Mouse (Mus musculus) kidney, embryonic 16.5 days (tissue): ENCODE results near the gene Zfyve27. TPM values are rescaled to one million over a fixed set of nuclear protein-coding genes. Genes with fewer than 3 reads are reported as not detected.

Experiments used
- ATAC-seq: fragments of 200-750 bp; cut with Nextera tagmentation; 2 replicates; pipeline ENCODE4 v1.8.0; 2017; ENCODE audit warnings: moderate TSS enrichment; ENCODE audit not compliant: low FRiP score, low TSS enrichment
- H3K27ac ChIP-seq: fragments of 300-500 bp; sonication (generic); 2 replicates; pipeline ENCODE4 v1.5.1; 2014; ENCODE audit warnings: low read length
- H3K27me3 ChIP-seq: fragments of 300-500 bp; sonication (generic); 2 replicates; pipeline ENCODE4 v1.6.1; 2014; ENCODE audit warnings: low read length, control low read depth, mixed read lengths; ENCODE audit not compliant: insufficient read depth
- H3K36me3 ChIP-seq: fragments of 300-500 bp; sonication (generic); 2 replicates; pipeline ENCODE4 v1.6.1; 2014; ENCODE audit warnings: low read length, control low read depth, mixed read lengths; ENCODE audit not compliant: insufficient read depth
- H3K4me1 ChIP-seq: fragments of 300-500 bp; sonication (generic); 2 replicates; pipeline ENCODE4 v1.6.1; 2014; ENCODE audit warnings: low read length, control low read depth, mixed read lengths; ENCODE audit not compliant: insufficient read depth
- H3K4me2 ChIP-seq: fragments of 300-500 bp; sonication (generic); replicated peaks from 2 replicates; pipeline ENCODE4 v1.6.1; 2014; ENCODE audit warnings: low read depth, low read length
- H3K4me3 ChIP-seq: fragments of 300-500 bp; sonication (generic); 2 replicates; pipeline ENCODE4 v1.5.1; 2014; ENCODE audit warnings: mild to moderate bottlenecking, low read length
- H3K9ac ChIP-seq: fragments of 300-500 bp; sonication (generic); replicated peaks from 2 replicates; pipeline ENCODE4 v1.6.1; 2014; ENCODE audit warnings: low read length
- H3K9me3 ChIP-seq: fragments of 300-500 bp; sonication (generic); 2 replicates; pipeline ENCODE4 v1.6.1; 2016; ENCODE audit warnings: low read length, control low read depth
- WGBS: fragments of 180-500 bp; shearing (Covaris S2); extraction: QIAGEN DNeasy Blood & Tissue Kit; methylation state at CpG from one replicate; pipeline ENCODE4 v1.1.7; 2014; 5-methylcytosine and 5-hydroxymethylcytosine counted together
- polyA plus RNA-seq: library from polyadenylated mRNA; unstranded; fragments of >200 nt; fragmentation: Nextera tagmentation; extraction: Ambion mirVana; gene quantifications from 2 replicates; pipeline ENCODE4 v1.2.1, GENCODE M21; 2015

The Zfyve27 gene
- 33.2 and 35.1 TPM in 2 replicates for polyA plus RNA-seq

- no peak for ATAC-seq
- H3K4me1 ChIP-seq = peaks cover 13% of the 10 kb centered on the region; the same call in 1 of the 2 replicates
- H3K4me3 ChIP-seq = no peak within 1 kb of the TSS
- H3K27ac ChIP-seq = no peak within 1 kb of the TSS
- no peak within 1 kb of the TSS; the same call in 1 of the 2 replicates for H3K4me2 ChIP-seq
- no peak within 1 kb of the TSS for H3K9ac ChIP-seq
- 32% methylated on average over 5 of the region's 5 CpGs for WGBS
- no peaks in the 10 kb centered on the region for H3K36me3 ChIP-seq
- H3K9me3 ChIP-seq = no peaks in the 10 kb centered on the region
- H3K27me3 ChIP-seq = peaks cover 7% of the 10 kb centered on the region; the same call in 1 of the 2 replicates
Observed at GRCm38 (mm10) chr19:42163764-42164163, at the start of gene Zfyve27. Gene Zfyve27 (plus strand): TSS chr19:42163951.

GRCm38 (mm10) chr19:42115783-42116335 lies 47.9 kb upstream of the Zfyve27 start:
- no peak for ATAC-seq
- Histone ChIP-seq H3K4me2 (no peak overlapping the region), H3K9me3 (no peaks in the 10 kb centered on the region), H3K36me3 (peaks cover 50% of the 10 kb centered on the region), H3K27me3 (no peaks in the 10 kb centered on the region), H3K4me1 (no peaks in the 10 kb centered on the region), H3K27ac (no peak overlapping the region), H3K4me3 (no peak overlapping the region), H3K9ac (no peak overlapping the region)
- WGBS = 83% methylated on average over 4 of the region's 4 CpGs

- WGBS = 91% methylated on average over 9 of the region's 9 CpGs
Observed at GRCm38 (mm10) chr19:42118142-42118541, 45.6 kb upstream of the Zfyve27 start.

GRCm38 (mm10) chr19:42118596-42118995 lies 45.2 kb upstream of the Zfyve27 start:
- WGBS = 57% methylated on average over 5 of the region's 5 CpGs
- Histone ChIP-seq H3K27me3 (no peaks in the 10 kb centered on the region), H3K4me2 (no peak overlapping the region), H3K4me3 (no peak overlapping the region), H3K9ac (no peak overlapping the region), H3K4me1 (no peaks in the 10 kb centered on the region), H3K27ac (no peak overlapping the region), H3K36me3 (peaks cover 61% of the 10 kb centered on the region), H3K9me3 (no peaks in the 10 kb centered on the region)
- no peak for ATAC-seq

More at GRCm38 (mm10) chr19:42118142-42118541, 45.6 kb upstream of the Zfyve27 start:
- no peaks in the 10 kb centered on the region for H3K9me3 ChIP-seq
- no peak overlapping the region for H3K4me3 ChIP-seq
- no peak for ATAC-seq
- no peak overlapping the region for H3K27ac ChIP-seq
- no peaks in the 10 kb centered on the region for H3K4me1 ChIP-seq
- no peaks in the 10 kb centered on the region for H3K27me3 ChIP-seq
- no peak overlapping the region for H3K4me2 ChIP-seq
- peaks cover 58% of the 10 kb centered on the region for H3K36me3 ChIP-seq
- H3K9ac ChIP-seq = no peak overlapping the region

- ATAC-seq = no peak
- Histone ChIP-seq H3K9me3 (no peaks in the 10 kb centered on the region), H3K36me3 (peaks cover 60% of the 10 kb centered on the region), H3K4me2 (no peak overlapping the region), H3K4me1 (no peaks in the 10 kb centered on the region), H3K9ac (no peak overlapping the region), H3K27me3 (no peaks in the 10 kb centered on the region), H3K27ac (no peak overlapping the region), H3K4me3 (no peak overlapping the region)
- 91% methylated on average over 8 of the region's 8 CpGs for WGBS
Observed at GRCm38 (mm10) chr19:42120451-42120850, 43.3 kb upstream of the Zfyve27 start.

GRCm38 (mm10) chr19:42124684-42125083 lies 39.1 kb upstream of the Zfyve27 start:
- Histone ChIP-seq H3K9me3 (no peaks in the 10 kb centered on the region), H3K4me3 (no peak overlapping the region), H3K27me3 (no peaks in the 10 kb centered on the region), H3K36me3 (peaks cover 33% of the 10 kb centered on the region), H3K9ac (no peak overlapping the region), H3K4me1 (peaks cover 13% of the 10 kb centered on the region), H3K4me2 (no peak overlapping the region), H3K27ac (no peak overlapping the region)
- ATAC-seq = no peak
- 90% methylated on average over 13 of the region's 13 CpGs for WGBS

- no peak for ATAC-seq
- WGBS = 88% methylated on average over 11 of the region's 11 CpGs
- peaks cover 15% of the 10 kb centered on the region for H3K4me1 ChIP-seq
- H3K27me3 ChIP-seq = no peaks in the 10 kb centered on the region
- no peak overlapping the region for H3K4me3 ChIP-seq
- H3K27ac ChIP-seq = no peak overlapping the region
- no peak overlapping the region for H3K4me2 ChIP-seq
- no peaks in the 10 kb centered on the region for H3K9me3 ChIP-seq
- H3K36me3 ChIP-seq = peaks cover 25% of the 10 kb centered on the region
- H3K9ac ChIP-seq = no peak overlapping the region
Observed at GRCm38 (mm10) chr19:42125501-42126218, 38.1 kb upstream of the Zfyve27 start.

GRCm38 (mm10) chr19:42126219-42126605 lies 37.5 kb upstream of the Zfyve27 start:
- H3K9me3 ChIP-seq = no peaks in the 10 kb centered on the region
- peaks cover 17% of the 10 kb centered on the region for H3K4me1 ChIP-seq
- peaks cover 19% of the 10 kb centered on the region for H3K36me3 ChIP-seq
- H3K4me3 ChIP-seq = no peak overlapping the region
- no peak overlapping the region for H3K9ac ChIP-seq
- WGBS = 91% methylated on average over 6 of the region's 6 CpGs
- no peak for ATAC-seq
- no peaks in the 10 kb centered on the region for H3K27me3 ChIP-seq
- H3K27ac ChIP-seq = no peak overlapping the region
- no peak overlapping the region for H3K4me2 ChIP-seq

GRCm38 (mm10) chr19:42127024-42127423 lies 36.7 kb upstream of the Zfyve27 start:
- no peaks in the 10 kb centered on the region for H3K27me3 ChIP-seq
- peaks cover 17% of the 10 kb centered on the region for H3K4me1 ChIP-seq
- no peak overlapping the region for H3K4me2 ChIP-seq
- H3K9me3 ChIP-seq = no peaks in the 10 kb centered on the region
- H3K36me3 ChIP-seq = peaks cover 14% of the 10 kb centered on the region
- H3K27ac ChIP-seq = no peak overlapping the region
- H3K9ac ChIP-seq = no peak overlapping the region
- H3K4me3 ChIP-seq = no peak overlapping the region
- no peak for ATAC-seq
- WGBS = 85% methylated on average over 5 of the region's 5 CpGs
